Mouse (Mus musculus) midbrain, embryonic 16.5 days (tissue): Measurements from ENCODE around the gene Ccdc80. TPM values are rescaled to one million over a fixed set of nuclear protein-coding genes. Genes with fewer than 3 reads are reported as not detected.

ENCODE experiments used
- ATAC-seq: fragments of 200-750 bp; cut with Nextera tagmentation; 2 replicates; pipeline ENCODE4 v1.8.0; 2017; ENCODE audit warnings: moderate TSS enrichment
- H3K27ac ChIP-seq: fragments of 300-500 bp; sonication (generic); 2 replicates; pipeline ENCODE4 v1.5.1; 2014; ENCODE audit warnings: mild to moderate bottlenecking, low read length, mixed read lengths
- H3K27me3 ChIP-seq: fragments of 300-500 bp; sonication (generic); 2 replicates; pipeline ENCODE4 v1.6.1; 2014; ENCODE audit warnings: low read depth, low read length, mixed read lengths; ENCODE audit not compliant: control insufficient read depth, insufficient read depth
- H3K36me3 ChIP-seq: fragments of 300-500 bp; sonication (generic); 2 replicates; pipeline ENCODE4 v1.6.1; 2014; ENCODE audit warnings: mild to moderate bottlenecking, low read length, moderate library complexity, mixed read lengths; ENCODE audit not compliant: control insufficient read depth, insufficient read depth
- H3K4me1 ChIP-seq: fragments of 300-500 bp; sonication (generic); 2 replicates; pipeline ENCODE4 v1.6.1; 2014; ENCODE audit warnings: mild to moderate bottlenecking, low read length, mixed read lengths; ENCODE audit not compliant: control insufficient read depth, insufficient read depth
- H3K4me2 ChIP-seq: fragments of 300-500 bp; sonication (generic); 2 replicates; pipeline ENCODE4 v1.6.1; 2014; ENCODE audit warnings: mild to moderate bottlenecking, low read length, mixed read lengths
- H3K4me3 ChIP-seq: fragments of 300-500 bp; sonication (generic); 2 replicates; pipeline ENCODE4 v1.5.1; 2014; ENCODE audit warnings: low read depth, mild to moderate bottlenecking, low read length, moderate library complexity, mixed read lengths
- H3K9ac ChIP-seq: fragments of 300-500 bp; sonication (generic); 2 replicates; pipeline ENCODE4 v1.6.1; 2014; ENCODE audit warnings: low read depth, low read length, mixed read lengths
- H3K9me3 ChIP-seq: fragments of 300-500 bp; sonication (generic); replicated peaks from 2 replicates; pipeline ENCODE4 v1.6.1; 2014; ENCODE audit warnings: mild to moderate bottlenecking, low read length, mixed read lengths; ENCODE audit not compliant: control insufficient read depth, poor library complexity, severe bottlenecking
- WGBS: fragments of 180-500 bp; shearing (Covaris S2); extraction: QIAGEN DNeasy Blood & Tissue Kit; methylation state at CpG from one replicate; pipeline ENCODE4 v1.1.7; 2014; 5-methylcytosine and 5-hydroxymethylcytosine counted together
- polyA plus RNA-seq: library from polyadenylated mRNA; unstranded; fragments of >200 nt; fragmentation: Nextera tagmentation; extraction: Ambion mirVana; gene quantifications from 2 replicates; pipeline ENCODE4 v1.2.1, GENCODE M21; 2015

Ccdc80 gene
- polyA plus RNA-seq, 1 experiment from 2014 or later, result 8.2 TPM

DNA sequence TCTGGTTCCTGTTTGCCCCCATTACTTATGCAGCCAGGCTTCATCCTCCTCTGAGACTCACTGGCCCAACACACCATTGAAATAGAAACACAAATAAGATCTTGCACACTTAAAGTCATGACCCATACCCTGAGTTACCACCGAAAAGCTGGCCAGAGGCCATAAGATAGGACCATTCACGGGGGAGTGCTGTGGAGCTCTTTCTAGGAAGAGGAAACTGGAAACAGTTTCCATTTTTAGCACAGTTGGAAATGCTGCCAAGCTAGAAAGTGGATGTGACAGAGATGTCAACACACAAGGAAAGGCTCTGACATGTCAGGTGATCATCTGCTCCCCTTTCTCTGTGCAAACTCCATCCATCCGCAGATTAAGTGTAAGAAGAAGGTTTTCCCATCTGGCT lies 7.7 kb downstream of the Ccdc80 start:
- Histone ChIP-seq H3K4me2 (no peak overlapping the region), H3K9ac (no peak overlapping the region), H3K27me3 (no peaks in the 10 kb centered on the region)

DNA sequence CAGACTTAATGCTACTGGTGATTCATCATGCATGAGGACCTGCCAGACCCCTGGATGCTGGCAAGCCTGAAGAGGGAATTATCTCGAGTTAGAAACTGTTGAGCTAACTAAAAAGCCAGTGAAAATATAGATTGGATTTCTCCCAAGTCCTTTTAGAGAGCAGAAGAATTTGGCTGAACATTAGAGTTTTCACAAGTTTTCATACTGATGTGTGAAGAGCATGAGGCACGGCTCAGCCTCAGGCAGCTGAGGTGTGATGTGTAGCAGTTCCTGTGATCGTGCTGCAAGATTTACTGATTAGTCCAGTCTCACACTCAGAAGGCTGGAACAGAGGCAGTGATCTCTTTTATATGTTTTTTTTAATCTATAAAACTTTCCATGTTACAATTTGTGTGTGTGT lies 11.8 kb downstream of the Ccdc80 start:
- no peak for ATAC-seq
- H3K27ac ChIP-seq, result no peak overlapping the region
- no peaks in the 10 kb centered on the region for H3K9me3 ChIP-seq
- H3K4me2 ChIP-seq, result no peak overlapping the region
- no peak overlapping the region for H3K4me3 ChIP-seq
- no peak overlapping the region for H3K9ac ChIP-seq
- WGBS, result 76% methylated on average over 3 of the region's 3 CpGs
- no peaks in the 10 kb centered on the region for H3K4me1 ChIP-seq
- H3K36me3 ChIP-seq, result no peaks in the 10 kb centered on the region
- H3K27me3 ChIP-seq, result no peaks in the 10 kb centered on the region

More for the DNA sequence above, 7.7 kb downstream of the Ccdc80 start:
- 79% methylated on average over 3 of the region's 3 CpGs for WGBS
- H3K4me1 ChIP-seq, result no peaks in the 10 kb centered on the region
- no peak overlapping the region for H3K27ac ChIP-seq
- H3K36me3 ChIP-seq, result no peaks in the 10 kb centered on the region
- H3K4me3 ChIP-seq, result no peak overlapping the region
- no peak for ATAC-seq
- H3K9me3 ChIP-seq, result no peaks in the 10 kb centered on the region

DNA sequence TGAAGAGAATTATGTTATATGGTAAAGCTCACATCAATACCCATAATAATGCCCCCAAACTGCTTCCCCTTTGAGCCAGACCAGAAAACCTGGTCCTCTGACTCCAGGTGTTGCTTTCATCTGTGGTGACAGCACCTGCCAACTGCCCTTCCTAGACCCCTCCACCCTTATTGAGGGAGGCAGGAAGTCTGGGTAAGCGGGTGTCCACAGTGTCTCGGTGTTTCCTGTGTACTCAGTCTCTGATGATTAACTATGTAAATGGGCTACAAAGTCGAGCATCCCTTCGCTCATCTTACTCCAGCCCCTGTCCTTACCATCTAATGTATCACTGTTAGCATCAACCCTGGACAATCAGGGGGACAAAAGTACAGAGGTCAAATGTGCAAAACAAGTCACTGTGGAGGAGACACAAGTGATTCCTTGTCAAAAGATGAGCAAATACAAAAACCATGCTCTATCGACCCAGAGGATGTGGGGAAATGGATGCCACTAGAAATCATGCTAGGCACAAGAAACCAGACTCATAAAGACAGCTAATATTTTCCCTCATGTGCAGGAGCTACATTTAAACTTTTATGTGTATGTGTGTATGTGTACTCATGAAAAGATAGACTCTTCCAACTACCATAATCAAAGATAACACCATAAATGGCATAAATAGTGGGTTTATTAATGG lies 15.1 kb downstream of the Ccdc80 start:
- Histone ChIP-seq H3K4me3 (no peak overlapping the region), H3K27me3 (no peaks in the 10 kb centered on the region), H3K36me3 (no peaks in the 10 kb centered on the region), H3K9me3 (no peaks in the 10 kb centered on the region), H3K4me2 (no peak overlapping the region), H3K27ac (no peak overlapping the region), H3K9ac (no peak overlapping the region), H3K4me1 (no peaks in the 10 kb centered on the region)
- no peak for ATAC-seq
- 84% methylated on average over 5 of the region's 5 CpGs for WGBS

DNA sequence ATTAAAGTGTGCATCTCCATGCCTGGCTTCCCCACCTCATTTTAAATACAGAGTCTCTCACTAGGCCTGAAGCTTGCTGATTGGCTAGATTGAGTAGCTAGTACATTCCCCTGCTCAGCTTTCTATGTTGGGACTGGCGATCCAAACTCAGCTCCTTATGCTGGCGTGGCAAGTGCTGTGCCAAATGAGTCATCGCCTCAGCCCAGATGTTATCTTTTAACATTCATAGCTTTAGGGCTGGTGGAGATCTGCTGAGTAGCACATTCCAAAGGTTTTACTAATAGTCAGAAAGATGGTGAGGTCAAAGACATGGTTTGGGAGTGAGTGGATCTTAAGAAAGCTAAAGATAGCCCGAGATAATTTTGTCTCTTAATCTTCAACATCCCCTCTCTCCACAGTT lies 17.3 kb downstream of the Ccdc80 start:
- Histone ChIP-seq H3K9me3 (no peaks in the 10 kb centered on the region), H3K27me3 (no peaks in the 10 kb centered on the region), H3K4me1 (no peaks in the 10 kb centered on the region), H3K9ac (no peak overlapping the region), H3K4me3 (no peak overlapping the region), H3K27ac (no peak overlapping the region), H3K36me3 (no peaks in the 10 kb centered on the region), H3K4me2 (no peak overlapping the region)
- WGBS, result 85% methylated on average over 4 of the region's 4 CpGs
- no peak for ATAC-seq

DNA sequence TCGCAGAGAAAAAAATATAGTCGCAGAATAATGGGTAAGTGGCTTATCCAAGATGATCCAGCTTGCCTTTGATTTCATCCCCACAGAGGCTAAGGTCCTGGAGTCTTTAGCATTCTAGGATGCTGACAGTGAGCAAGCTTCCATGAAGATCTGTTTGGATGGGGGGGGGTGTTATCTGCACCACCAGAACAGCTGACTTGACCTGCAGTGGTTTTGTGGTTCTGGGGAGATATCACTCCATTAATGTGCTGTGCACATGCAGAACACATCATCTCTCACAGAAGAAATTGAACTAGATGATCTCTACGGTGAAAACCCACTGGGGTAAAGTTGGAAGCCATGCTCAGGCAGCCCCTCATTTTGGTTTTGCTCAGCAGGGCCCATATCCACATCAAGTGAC lies 24.0 kb downstream of the Ccdc80 start:
- H3K27ac ChIP-seq, result no peak overlapping the region
- H3K27me3 ChIP-seq, result no peaks in the 10 kb centered on the region
- no peaks in the 10 kb centered on the region for H3K36me3 ChIP-seq
- no peak overlapping the region for H3K4me2 ChIP-seq
- H3K4me1 ChIP-seq, result no peaks in the 10 kb centered on the region
- H3K4me3 ChIP-seq, result no peak overlapping the region
- H3K9me3 ChIP-seq, result no peaks in the 10 kb centered on the region
- no peak for ATAC-seq
- WGBS, result 93% methylated on average over 3 of the region's 3 CpGs
- H3K9ac ChIP-seq, result no peak overlapping the region

DNA sequence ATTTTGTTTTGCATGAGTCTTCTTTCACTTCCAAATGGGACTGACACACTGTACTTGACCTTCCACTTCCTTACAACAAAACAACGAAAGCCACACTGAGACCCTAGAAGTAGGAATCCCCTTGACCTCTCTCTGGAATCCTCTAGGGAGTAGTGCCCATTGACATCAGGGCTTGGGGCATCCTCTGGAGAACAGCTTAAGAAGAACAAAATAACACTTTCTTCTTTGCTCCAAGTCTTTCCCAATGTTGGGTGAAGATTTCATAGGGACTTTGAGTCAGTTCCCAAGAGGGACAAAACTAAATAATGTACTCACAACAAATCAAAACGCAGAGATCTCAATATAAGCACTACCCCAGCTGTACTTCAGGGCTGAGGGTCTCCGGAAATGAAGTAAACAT lies 25.6 kb downstream of the Ccdc80 start:
- no peak for ATAC-seq
- H3K9ac ChIP-seq, result no peak overlapping the region
- no peak overlapping the region for H3K4me3 ChIP-seq
- 78% methylated on average over 3 of the region's 3 CpGs for WGBS
- no peaks in the 10 kb centered on the region for H3K36me3 ChIP-seq
- no peaks in the 10 kb centered on the region for H3K4me1 ChIP-seq
- H3K4me2 ChIP-seq, result no peak overlapping the region
- H3K27ac ChIP-seq, result no peak overlapping the region
- no peaks in the 10 kb centered on the region for H3K9me3 ChIP-seq
- H3K27me3 ChIP-seq, result no peaks in the 10 kb centered on the region

DNA sequence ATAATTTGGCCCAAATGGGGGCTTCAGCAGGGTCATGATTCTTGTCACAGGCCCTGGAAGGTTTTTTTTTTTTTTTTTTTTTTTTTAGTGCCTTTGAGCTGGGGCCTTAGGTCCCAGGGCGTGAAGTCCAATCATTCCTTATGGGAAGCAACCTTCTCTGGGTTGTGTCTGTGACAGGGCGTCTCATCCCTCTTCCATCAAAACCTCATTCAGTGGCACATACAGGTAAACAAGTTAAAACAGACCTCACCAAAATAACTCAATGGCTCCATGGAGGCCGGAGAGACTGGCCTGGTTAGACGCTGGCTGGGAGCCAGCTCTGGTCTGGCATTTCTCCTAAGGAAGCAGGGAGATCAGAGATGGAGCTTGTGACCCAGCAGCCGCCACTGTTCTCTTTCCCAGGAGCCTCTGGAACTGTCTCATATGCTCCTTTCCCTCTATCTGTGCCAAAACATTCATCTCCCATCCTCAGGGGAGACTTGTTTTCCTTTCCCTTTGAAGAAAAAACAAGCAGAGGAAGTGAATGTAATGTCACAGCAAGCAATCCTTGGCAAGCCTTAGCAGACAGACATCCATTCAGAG lies 27.7 kb downstream of the Ccdc80 start:
- H3K9me3 ChIP-seq, result no peaks in the 10 kb centered on the region
- no peak overlapping the region for H3K9ac ChIP-seq
- ATAC-seq, result no peak
- no peak overlapping the region for H3K4me3 ChIP-seq
- H3K27ac ChIP-seq, result no peak overlapping the region
- no peaks in the 10 kb centered on the region for H3K4me1 ChIP-seq
- 74% methylated on average over 5 of the region's 5 CpGs for WGBS
- H3K36me3 ChIP-seq, result no peaks in the 10 kb centered on the region
- no peaks in the 10 kb centered on the region for H3K27me3 ChIP-seq
- H3K4me2 ChIP-seq, result no peak overlapping the region

DNA sequence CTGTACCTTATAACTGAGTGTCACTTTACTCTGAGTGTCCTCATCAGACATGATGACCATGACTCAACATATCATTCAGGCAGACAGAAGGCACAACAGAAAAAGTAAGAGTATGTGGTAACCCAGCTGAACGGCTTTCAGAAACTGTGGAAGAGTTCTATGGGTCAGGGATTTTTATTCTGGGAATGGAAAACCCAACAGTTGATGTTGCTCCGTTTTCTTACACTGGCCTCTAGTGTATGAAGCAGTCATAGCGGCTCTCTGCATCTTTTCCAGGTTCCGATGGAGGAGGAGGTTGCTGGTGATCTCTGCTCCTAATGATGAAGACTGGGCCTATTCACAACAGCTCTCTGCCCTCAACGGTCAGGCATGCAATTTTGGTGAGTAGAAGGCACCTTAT lies 29.4 kb downstream of the Ccdc80 start:
- Histone ChIP-seq H3K9ac (no peak overlapping the region), H3K4me3 (no peak overlapping the region), H3K27me3 (no peaks in the 10 kb centered on the region), H3K4me1 (no peaks in the 10 kb centered on the region), H3K27ac (no peak overlapping the region), H3K36me3 (no peaks in the 10 kb centered on the region), H3K4me2 (no peak overlapping the region), H3K9me3 (no peaks in the 10 kb centered on the region)
- WGBS, result 72% methylated on average over 5 of the region's 5 CpGs
- no peak for ATAC-seq

DNA sequence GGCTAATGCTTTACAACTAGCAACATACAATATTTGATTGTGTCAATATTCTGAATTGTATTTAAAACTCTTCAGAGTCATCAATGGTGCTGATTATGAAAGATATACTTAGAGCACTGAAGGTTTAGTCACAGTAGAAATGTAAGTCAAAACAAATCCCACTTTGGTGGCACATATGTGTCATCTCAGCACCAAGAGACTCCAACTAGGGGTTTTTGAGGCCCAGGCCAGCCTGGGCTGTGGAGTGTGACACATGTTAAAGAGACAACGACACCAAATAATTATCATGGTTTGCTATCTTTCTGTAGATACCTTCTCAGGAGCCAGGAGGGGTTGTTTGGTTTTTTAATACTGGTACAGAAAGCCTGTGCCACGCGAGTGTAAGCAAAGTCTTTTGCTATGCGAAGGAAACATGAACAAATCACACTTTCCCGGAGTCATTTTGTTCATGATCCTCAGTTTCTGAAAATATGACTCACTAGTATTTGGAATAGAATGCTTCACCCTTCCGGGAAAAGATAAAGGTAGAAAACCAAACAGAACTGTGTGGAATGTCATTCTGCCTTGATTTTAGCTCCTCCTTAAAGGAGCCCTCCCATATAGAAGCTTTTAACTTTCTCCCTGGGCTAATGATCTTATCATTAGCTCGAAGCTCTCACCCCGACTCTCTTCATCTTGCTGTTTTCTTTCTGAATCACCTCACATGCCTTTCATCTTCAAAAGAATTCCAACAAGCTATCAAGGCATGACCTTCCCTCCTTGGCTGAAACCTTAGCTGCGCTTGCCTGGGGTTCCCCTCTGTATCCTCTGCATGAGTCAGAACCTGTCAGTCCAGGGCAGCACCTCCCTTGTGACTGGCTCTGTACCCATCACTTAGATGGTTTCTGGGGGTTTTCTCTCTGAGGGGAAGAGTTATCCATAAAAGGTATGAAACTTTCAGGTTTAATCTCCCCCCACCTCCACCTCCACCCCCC lies 31.3 kb downstream of the Ccdc80 start:
- ATAC-seq, result no peak
- no peak overlapping the region for H3K27ac ChIP-seq
- H3K9ac ChIP-seq, result no peak overlapping the region
- H3K9me3 ChIP-seq, result no peaks in the 10 kb centered on the region
- H3K36me3 ChIP-seq, result no peaks in the 10 kb centered on the region
- no peak overlapping the region for H3K4me3 ChIP-seq
- H3K4me1 ChIP-seq, result no peaks in the 10 kb centered on the region
- no peaks in the 10 kb centered on the region for H3K27me3 ChIP-seq
- WGBS, result 73% methylated on average over 9 of the region's 9 CpGs
- H3K4me2 ChIP-seq, result no peak overlapping the region
